ENCODE assay signal across 10 mouse cellular contexts in genomic region chr9:46215338-46216322, GRCm38 (mm10). TPM values are rescaled to one million over a fixed set of nuclear protein-coding genes. Genes with fewer than 3 reads are reported as not detected.
DNase-seq lines count a peak whose midpoint lies in the region; ATAC-seq and TF ChIP-seq lines count a peak whose summit lies in the region.
"Had no signal": no experiment of that assay in that cellular context is flagged by ENCODE, and none has a peak within 500 bp of the region (broad histone marks: within the 10 kb centered on the region; RNA-seq: fewer than 3 reads in every experiment).

No protein-coding gene starts in this region.

- no peak for TF ChIP-seq CTCF in intestine, postnatal 0 days (IDR thresholded peaks at IDR 0.05; ENCODE audit: low read depth)

- H3K27me3 ChIP-seq in intestine, postnatal 0 days (replicated peaks; ENCODE audit: control insufficient read depth, insufficient read depth, low read length), result no peaks in the 10 kb centered on the region
- no peaks in the 10 kb centered on the region for H3K27me3 ChIP-seq in embryonic facial prominence, embryonic 10.5 days (replicated peaks; ENCODE audit: low read depth, poor library complexity, severe bottlenecking)

- 36% methylated on average over 11 of the region's 11 CpGs for WGBS in intestine, postnatal 0 days
- 83% methylated on average over 11 of the region's 11 CpGs for WGBS in embryonic facial prominence, embryonic 10.5 days

- H3K4me1 ChIP-seq in intestine, postnatal 0 days (replicated peaks; ENCODE audit: control insufficient read depth, insufficient read depth, low read length), result no peaks in the 10 kb centered on the region
- H3K4me1 ChIP-seq in embryonic facial prominence, embryonic 10.5 days, result peaks cover 11% of the 10 kb centered on the region

- intact Hi-C loops in gastrocnemius, postnatal 36 days (cut with DNase I), result no loop called here

- peaks cover 56% of the 10 kb centered on the region for H3K36me3 ChIP-seq in intestine, postnatal 0 days (ENCODE audit: control insufficient read depth, insufficient read depth)
- H3K36me3 ChIP-seq in embryonic facial prominence, embryonic 10.5 days (replicated peaks), result peaks cover 73% of the 10 kb centered on the region

- peak; percentile 92 for DNase-seq in heart, adult 11 months
- no peak for DNase-seq in heart, postnatal 4 days
- DNase-seq in right cerebral cortex, adult 2 months (ENCODE audit: low spot score in 2 of 2), result peak; percentile 30 to 34
- no peak for DNase-seq in right cerebral cortex, postnatal 10 days (ENCODE audit: low spot score in 2 of 2)
- no peak for DNase-seq in urinary bladder, adult 18-20 months (ENCODE audit: low spot score in 2 of 2)
- DNase-seq in embryonic facial prominence, embryonic 10.5 days (ENCODE audit: low spot score), result no peak
- DNase-seq in gastrocnemius, postnatal 36 days, result no peak
- DNase-seq: lung, embryonic 14.5 days had no signal

- H3K4me3 ChIP-seq in intestine, postnatal 0 days (ENCODE audit: low read depth, low read length), result no peak overlapping the region
- H3K4me3 ChIP-seq in embryonic facial prominence, embryonic 10.5 days, result no peak overlapping the region

- no peak overlapping the region for H3K4me2 ChIP-seq in intestine, postnatal 0 days (replicated peaks; ENCODE audit: low read depth)
- H3K4me2 ChIP-seq: lung, embryonic 14.5 days had no signal

- no peaks in the 10 kb centered on the region for H3K9me3 ChIP-seq in intestine, postnatal 0 days (ENCODE audit: control insufficient read depth)
- H3K9me3 ChIP-seq in embryonic facial prominence, embryonic 10.5 days, result no peaks in the 10 kb centered on the region

- H3K9ac ChIP-seq in intestine, postnatal 0 days (ENCODE audit: low read depth, low read length), result no peak overlapping the region
- H3K9ac ChIP-seq: lung, embryonic 14.5 days had no signal

- ATAC-seq in intestine, postnatal 0 days, result peak; percentile 61

- peak overlapping the region; percentile 68 for H3K27ac ChIP-seq in intestine, postnatal 0 days (ENCODE audit: low read depth, low read length)
- H3K27ac ChIP-seq in embryonic facial prominence, embryonic 10.5 days (replicated peaks), result no peak overlapping the region

RNA-seq across cellular contexts. Expression of gene Apoa1, which starts 12.8 kb away (rescaled TPM):
- total RNA-seq in heart, postnatal 4 days (2021), result under 1 TPM; 0.45 to 0.61 TPM
- polyA plus RNA-seq in intestine, postnatal 0 days (2015; fragmentation: Nextera tagmentation; extraction: Ambion mirVana), result 28,401 and 28,927 TPM in 2 replicates
- polyA plus RNA-seq in embryonic facial prominence, embryonic 10.5 days (2016; fragmentation: Nextera tagmentation; extraction: Ambion mirVana), result 1.4 TPM in 2 replicates
- under 1 TPM in 1 of 2 experiments, not detected in 1; 0.69 TPM for total RNA-seq in gastrocnemius, postnatal 36 days (2021)
- total RNA-seq: hematopoietic stem cell, adult 5-6 weeks had no signal

RNA-seq across cellular contexts. Expression of gene Apoc3, which starts 19.8 kb away (rescaled TPM):
- total RNA-seq in heart, postnatal 4 days (2021), result not detected
- 8,073 and 8,903 TPM in 2 replicates for polyA plus RNA-seq in intestine, postnatal 0 days (2015; fragmentation: Nextera tagmentation; extraction: Ambion mirVana)
- not detected in 2 replicates for polyA plus RNA-seq in embryonic facial prominence, embryonic 10.5 days (2016; fragmentation: Nextera tagmentation; extraction: Ambion mirVana)
- total RNA-seq in gastrocnemius, postnatal 36 days (2021), result under 1 TPM; 0.44 to 0.89 TPM
- total RNA-seq: hematopoietic stem cell, adult 5-6 weeks had no signal
- polyA plus RNA-seq: lung, embryonic 14.5 days had no signal

RNA-seq across cellular contexts. Expression of gene Apoa4, which starts 24.9 kb away (rescaled TPM):
- not detected for total RNA-seq in heart, postnatal 4 days (2021)
- polyA plus RNA-seq in intestine, postnatal 0 days (2015; fragmentation: Nextera tagmentation; extraction: Ambion mirVana), result 27,935 and 31,935 TPM in 2 replicates
- not detected in 2 replicates for polyA plus RNA-seq in embryonic facial prominence, embryonic 10.5 days (2016; fragmentation: Nextera tagmentation; extraction: Ambion mirVana)
- total RNA-seq in gastrocnemius, postnatal 36 days (2021), result not detected
- total RNA-seq: hematopoietic stem cell, adult 5-6 weeks had no signal
- polyA plus RNA-seq: lung, embryonic 14.5 days had no signal

RNA-seq across cellular contexts. Expression of gene Apoa5, which starts 52.8 kb away (rescaled TPM):
- total RNA-seq in heart, postnatal 4 days (2021), result not detected
- 0.56 and 0.64 TPM in 2 replicates for polyA plus RNA-seq in intestine, postnatal 0 days (2015; fragmentation: Nextera tagmentation; extraction: Ambion mirVana)
- not detected in 2 replicates for polyA plus RNA-seq in embryonic facial prominence, embryonic 10.5 days (2016; fragmentation: Nextera tagmentation; extraction: Ambion mirVana)
- total RNA-seq in gastrocnemius, postnatal 36 days (2021), result under 1 TPM in 1 of 2 experiments, not detected in 1; 0.18 TPM
- total RNA-seq: hematopoietic stem cell, adult 5-6 weeks had no signal
- polyA plus RNA-seq: lung, embryonic 14.5 days had no signal

RNA-seq across cellular contexts. Expression of gene Zpr1, which starts 57.2 kb away (rescaled TPM):
- total RNA-seq in heart, postnatal 4 days (2021), result 10 to 100 TPM; 19.3 to 23.5 TPM
- polyA plus RNA-seq in intestine, postnatal 0 days (2015; fragmentation: Nextera tagmentation; extraction: Ambion mirVana), result 21.6 and 24.4 TPM in 2 replicates
- polyA plus RNA-seq in embryonic facial prominence, embryonic 10.5 days (2016; fragmentation: Nextera tagmentation; extraction: Ambion mirVana), result 70.8 and 71.1 TPM in 2 replicates
- 10 to 100 TPM; 21.1 to 28.3 TPM for total RNA-seq in gastrocnemius, postnatal 36 days (2021)

Comparison
In these comparisons a context has a peak if more than half of its experiments do, and no peak if none do; other contexts are left out.
1. DNase-seq: peak in heart, adult 11 months (single experiment) and right cerebral cortex, adult 2 months (2 of 2); none in heart, postnatal 4 days (single experiment), right cerebral cortex, postnatal 10 days (0 of 2), urinary bladder, adult 18-20 months (0 of 2), embryonic facial prominence, embryonic 10.5 days (single experiment) and gastrocnemius, postnatal 36 days (0 of 2).